8 mouse cellular contexts compared by ENCODE assay signal in genomic region chr4:120952163-120952562, GRCm38 (mm10). TPM values are rescaled to one million over a fixed set of nuclear protein-coding genes. Genes with fewer than 3 reads are reported as not detected.
DNase-seq lines count a peak whose midpoint lies in the region; ATAC-seq and TF ChIP-seq lines count a peak whose summit lies in the region.

No protein-coding gene starts in this region.

- no peaks in the 10 kb centered on the region for H3K9me3 ChIP-seq in heart, embryonic 14.5 days (ENCODE audit: control insufficient read depth, low read length)
- no peaks in the 10 kb centered on the region for H3K9me3 ChIP-seq in liver, postnatal 0 days (ENCODE audit: low read length)
- H3K9me3 ChIP-seq in stomach, embryonic 15.5 days = no peaks in the 10 kb centered on the region

- DNase-seq in kidney, adult 9 months = peak; percentile 26
- no peak for DNase-seq in kidney, postnatal 36 days
- DNase-seq in liver, postnatal 0 days = peak; percentile 17
- DNase-seq in layer of hippocampus, postnatal 25 days (ENCODE audit: extremely low spot score in 1 of 2, low spot score in 1 of 2) = no peak
- no peak for DNase-seq in layer of hippocampus, adult 9-10 months (ENCODE audit: low spot score)

- H3K27ac ChIP-seq in bone marrow macrophage, adult 2 months (ENCODE audit: insufficient read depth, low read depth, low read length) = peak overlapping the region; percentile 92
- H3K27ac ChIP-seq in heart, embryonic 14.5 days (replicated peaks in 1 of 2; ENCODE audit: control insufficient read depth in 1 of 2, insufficient read depth in 1 of 2, low read depth in 2 of 2, low read length in 2 of 2) = peak overlapping the region; percentile 93 to 96
- peak overlapping the region; percentile 84 for H3K27ac ChIP-seq in liver, postnatal 0 days (ENCODE audit: low read depth)
- H3K27ac ChIP-seq in stomach, embryonic 15.5 days = peak overlapping the region; percentile 79

- H3K27me3 ChIP-seq in heart, embryonic 14.5 days (ENCODE audit: control insufficient read depth, insufficient read depth, low read length) = no peaks in the 10 kb centered on the region
- no peaks in the 10 kb centered on the region for H3K27me3 ChIP-seq in liver, postnatal 0 days (ENCODE audit: insufficient read depth, low read length)
- H3K27me3 ChIP-seq in stomach, embryonic 15.5 days (replicated peaks) = no peaks in the 10 kb centered on the region

- H3K4me2 ChIP-seq in heart, embryonic 14.5 days (ENCODE audit: low read length) = peak overlapping the region; percentile 80
- H3K4me2 ChIP-seq in liver, postnatal 0 days (ENCODE audit: low read depth, low read length) = peak overlapping the region; percentile 98
- peak overlapping the region; percentile 87 for H3K4me2 ChIP-seq in stomach, embryonic 15.5 days

- no peak for TF ChIP-seq POLR2A in bone marrow macrophage, adult 2 months (IDR thresholded peaks at IDR 0.05; ENCODE audit: borderline replicate concordance, low read depth, low read length)

- WGBS in heart, embryonic 14.5 days = 38% methylated on average over 6 of the region's 6 CpGs
- 13% methylated on average over 6 of the region's 6 CpGs for WGBS in liver, postnatal 0 days (ENCODE audit: insufficient replicate concordance)
- 36% methylated on average over 6 of the region's 6 CpGs for WGBS in stomach, embryonic 15.5 days

- peak overlapping the region; percentile 93 for H3K9ac ChIP-seq in heart, embryonic 14.5 days (ENCODE audit: low read length)
- peak overlapping the region; percentile 83 for H3K9ac ChIP-seq in liver, postnatal 0 days (replicated peaks)
- H3K9ac ChIP-seq in stomach, embryonic 15.5 days = peak overlapping the region; percentile 42; the same call in 1 of the 2 replicates

- peaks cover 4% of the 10 kb centered on the region for H3K36me3 ChIP-seq in heart, embryonic 14.5 days (ENCODE audit: control insufficient read depth, insufficient read depth, low read length)
- 0 out of 2 replicates have a peak, but pooled peaks cover 2% of the 10 kb centered on the region for H3K36me3 ChIP-seq in liver, postnatal 0 days (replicated peaks; ENCODE audit: insufficient read depth, low read length)
- no peaks in the 10 kb centered on the region for H3K36me3 ChIP-seq in stomach, embryonic 15.5 days

- TF ChIP-seq CTCF in bone marrow macrophage, adult 2 months (IDR thresholded peaks at IDR 0.05; ENCODE audit: low read depth, low read length) = no peak
- no peak for TF ChIP-seq CTCF in liver, postnatal 0 days (IDR thresholded peaks at IDR 0.05; ENCODE audit: low read depth)

- H3K4me3 ChIP-seq in bone marrow macrophage, adult 2 months (ENCODE audit: insufficient read depth, low read length) = peak overlapping the region; percentile 85
- H3K4me3 ChIP-seq in heart, embryonic 14.5 days (ENCODE audit: control insufficient read depth in 1 of 2, insufficient read depth in 1 of 2, low read depth in 1 of 2, low read length in 2 of 2) = peak overlapping the region; percentile 82 to 86; a peak in 3 of 4 replicates
- peak overlapping the region; percentile 79 for H3K4me3 ChIP-seq in liver, postnatal 0 days (ENCODE audit: low read depth, low read length)
- H3K4me3 ChIP-seq in stomach, embryonic 15.5 days (replicated peaks) = peak overlapping the region; percentile 64

- TF ChIP-seq EP300 in liver, postnatal 0 days (IDR thresholded peaks at IDR 0.05; ENCODE audit: low read depth) = no peak; the same call in 1 of the 2 replicates

- peaks cover 42% of the 10 kb centered on the region for H3K4me1 ChIP-seq in bone marrow macrophage, adult 2 months (ENCODE audit: control insufficient read depth, insufficient read depth, low read length)
- peaks cover 0 to 8% of the 10 kb centered on the region in 2 experiments; a peak in 2 of 4 replicates for H3K4me1 ChIP-seq in heart, embryonic 14.5 days (ENCODE audit: control insufficient read depth in 2 of 2, insufficient read depth in 2 of 2, low read length in 2 of 2)
- peaks cover 15% of the 10 kb centered on the region for H3K4me1 ChIP-seq in liver, postnatal 0 days (ENCODE audit: insufficient read depth)
- H3K4me1 ChIP-seq in stomach, embryonic 15.5 days = 0 out of 2 replicates have a peak, but pooled peaks cover 4% of the 10 kb centered on the region

- peak; percentile 28; the same call in 1 of the 2 replicates for ATAC-seq in heart, embryonic 14.5 days (ENCODE audit: insufficient number of reproducible peaks, insufficient read depth, low FRiP score, low read depth)
- peak; percentile 7; the same call in 1 of the 2 replicates for ATAC-seq in liver, postnatal 0 days
- no peak for ATAC-seq in stomach, embryonic 15.5 days (ENCODE audit: insufficient read depth, low FRiP score, low read depth)

RNA-seq across cellular contexts. Expression of gene Zfp69, which starts 0.7 kb away (rescaled TPM):
- 2.0 and 2.4 TPM in 2 replicates for polyA plus RNA-seq in bone marrow macrophage, adult 2 months (2012; ENCODE audit: insufficient read depth, insufficient read length, missing spikeins)
- polyA plus RNA-seq in heart, embryonic 14.5 days (2014; fragmentation: Nextera tagmentation; extraction: Ambion mirVana) = 13.5 and 14.3 TPM in 2 replicates
- 1.7 and 1.8 TPM in 2 replicates for polyA plus RNA-seq in liver, postnatal 0 days (2015; fragmentation: Nextera tagmentation; extraction: Ambion mirVana)
- polyA plus RNA-seq in stomach, embryonic 15.5 days (2015; fragmentation: Nextera tagmentation; extraction: Ambion mirVana) = 6.4 and 8.2 TPM in 2 replicates
- 1 to 10 TPM; 1.9 to 2.2 TPM for total RNA-seq in layer of hippocampus, postnatal 25 days (2021)

RNA-seq across cellular contexts. Expression of gene Exo5, which starts 27.3 kb away (rescaled TPM):
- 19.3 and 20.1 TPM in 2 replicates for polyA plus RNA-seq in bone marrow macrophage, adult 2 months (2012; ENCODE audit: insufficient read depth, insufficient read length, missing spikeins)
- polyA plus RNA-seq in heart, embryonic 14.5 days (2014; fragmentation: Nextera tagmentation; extraction: Ambion mirVana) = 8.1 and 10.8 TPM in 2 replicates
- 3.7 TPM in 2 replicates for polyA plus RNA-seq in liver, postnatal 0 days (2015; fragmentation: Nextera tagmentation; extraction: Ambion mirVana)
- 23.8 and 25.6 TPM in 2 replicates for polyA plus RNA-seq in stomach, embryonic 15.5 days (2015; fragmentation: Nextera tagmentation; extraction: Ambion mirVana)
- total RNA-seq in layer of hippocampus, postnatal 25 days (2021) = 10 to 100 TPM; 13.1 to 14.1 TPM

Comparison
In these comparisons a context has a peak if more than half of its experiments do, and no peak if none do; other contexts are left out.
1. DNase-seq: peak in kidney, adult 9 months (single experiment) and liver, postnatal 0 days (single experiment); none in kidney, postnatal 36 days (0 of 2), layer of hippocampus, postnatal 25 days (0 of 2) and layer of hippocampus, adult 9-10 months (single experiment).
2. H3K9ac ChIP-seq: peak in every context shown above with its lines; median percentile 93 in heart, embryonic 14.5 days; 83 in liver, postnatal 0 days; 42 in stomach, embryonic 15.5 days.
3. Peak in every context shown above with its lines, with median percentiles within 50 percentile points of each other: H3K27ac ChIP-seq, H3K4me3 ChIP-seq and H3K4me2 ChIP-seq.